Mouse (Mus musculus) embryonic facial prominence, embryonic 13.5 days (tissue): ENCODE measurements around the gene Hoxd10. TPM values are rescaled to one million over a fixed set of nuclear protein-coding genes. Genes with fewer than 3 reads are reported as not detected.

Experiments used
- ATAC-seq: fragments of 200-750 bp; cut with Nextera tagmentation; 2 replicates; pipeline ENCODE4 v1.8.0; 2017; ENCODE audit warnings: low read depth; ENCODE audit not compliant: insufficient number of reproducible peaks, insufficient read depth, low FRiP score, low TSS enrichment
- H3K27ac ChIP-seq: fragments of 300-500 bp; sonication (generic); 2 replicates; pipeline ENCODE4 v1.5.1; 2015; ENCODE audit warnings: moderate library complexity, mild to moderate bottlenecking, inconsistent platforms
- H3K27me3 ChIP-seq: fragments of 300-500 bp; sonication (generic); 2 replicates; pipeline ENCODE4 v1.6.1; 2015; ENCODE audit warnings: mild to moderate bottlenecking, inconsistent platforms
- H3K36me3 ChIP-seq: fragments of 300-500 bp; sonication (generic); 2 replicates; pipeline ENCODE4 v1.6.1; 2015; ENCODE audit warnings: mild to moderate bottlenecking, inconsistent platforms
- H3K4me1 ChIP-seq: fragments of 300-500 bp; sonication (generic); 2 replicates; pipeline ENCODE4 v1.6.1; 2015; ENCODE audit warnings: inconsistent platforms
- H3K4me2 ChIP-seq: fragments of 300-500 bp; sonication (generic); 2 replicates; pipeline ENCODE4 v1.6.1; 2015; ENCODE audit warnings: moderate library complexity, mild to moderate bottlenecking, inconsistent platforms
- H3K4me3 ChIP-seq: fragments of 300-500 bp; sonication (generic); 2 replicates; pipeline ENCODE4 v1.5.1; 2015; ENCODE audit warnings: mild to moderate bottlenecking, inconsistent platforms
- H3K9ac ChIP-seq: fragments of 300-500 bp; sonication (generic); 2 replicates; pipeline ENCODE4 v1.6.1; 2015; ENCODE audit warnings: mild to moderate bottlenecking, inconsistent platforms
- H3K9me3 ChIP-seq: fragments of 300-500 bp; sonication (generic); 2 replicates; pipeline ENCODE4 v1.6.1; 2016; ENCODE audit warnings: inconsistent platforms
- WGBS: fragments of 180-500 bp; shearing (Covaris S2); methylation state at CpG from one replicate; pipeline ENCODE4 v1.1.7; 2015; ENCODE audit warnings: mixed read lengths; 5-methylcytosine and 5-hydroxymethylcytosine counted together
- polyA plus RNA-seq: library from polyadenylated mRNA; unstranded; fragments of >200 nt; fragmentation: Nextera tagmentation; extraction: Ambion mirVana; gene quantifications from 2 replicates; pipeline ENCODE4 v1.2.1, GENCODE M21; 2015

The Hoxd10 gene
- polyA plus RNA-seq, 1 experiment from 2014 or later = 0.14 TPM

DNA sequence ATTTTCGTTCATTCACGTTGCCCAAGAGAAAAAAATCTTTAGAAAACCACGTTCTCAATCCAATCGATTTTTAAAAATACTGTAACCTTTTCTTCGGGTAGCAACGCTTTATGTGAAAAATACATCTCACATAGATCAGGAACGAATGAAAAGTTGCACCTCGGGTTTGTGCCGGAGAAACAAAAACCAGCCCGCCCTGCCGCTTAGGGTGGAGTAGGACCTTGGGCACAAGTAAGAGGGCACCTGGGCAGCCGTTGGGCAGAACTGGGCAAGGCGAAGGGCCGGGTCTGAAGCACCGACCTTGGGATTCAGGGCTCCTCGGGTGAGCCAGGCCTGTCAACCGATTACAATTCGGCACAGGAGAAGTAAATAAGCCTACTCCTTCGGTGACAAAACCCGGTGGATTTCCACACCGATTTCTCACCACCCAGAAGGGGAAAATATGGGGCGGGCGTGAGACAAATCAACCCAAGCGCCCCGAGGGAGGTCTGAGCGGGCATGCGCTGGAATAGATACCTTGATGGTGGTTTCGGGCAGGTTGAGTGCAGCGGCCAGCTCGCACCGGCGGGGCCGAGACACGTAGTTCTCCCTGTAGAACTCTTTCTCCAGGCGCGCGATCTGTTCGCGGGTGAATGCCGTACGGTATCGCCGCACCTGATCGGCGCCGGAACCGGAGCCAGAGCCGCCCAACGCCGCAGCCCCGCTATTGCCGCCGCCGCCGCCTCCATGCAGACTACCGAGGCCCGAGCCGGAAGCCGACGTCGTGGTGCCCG, 34.3 kb upstream of the Hoxd10 start:
- Histone ChIP-seq H3K27ac (no peak overlapping the region), H3K27me3 (peaks cover 90% of the 10 kb centered on the region), H3K9me3 (no peaks in the 10 kb centered on the region), H3K4me1 (peaks cover 31% of the 10 kb centered on the region), H3K9ac (no peak overlapping the region), H3K4me2 (peak overlapping the region; percentile 31), H3K4me3 (peak overlapping the region; percentile 18), H3K36me3 (no peaks in the 10 kb centered on the region)
- ATAC-seq = no peak
- 2% methylated on average over 62 of the region's 62 CpGs for WGBS

DNA sequence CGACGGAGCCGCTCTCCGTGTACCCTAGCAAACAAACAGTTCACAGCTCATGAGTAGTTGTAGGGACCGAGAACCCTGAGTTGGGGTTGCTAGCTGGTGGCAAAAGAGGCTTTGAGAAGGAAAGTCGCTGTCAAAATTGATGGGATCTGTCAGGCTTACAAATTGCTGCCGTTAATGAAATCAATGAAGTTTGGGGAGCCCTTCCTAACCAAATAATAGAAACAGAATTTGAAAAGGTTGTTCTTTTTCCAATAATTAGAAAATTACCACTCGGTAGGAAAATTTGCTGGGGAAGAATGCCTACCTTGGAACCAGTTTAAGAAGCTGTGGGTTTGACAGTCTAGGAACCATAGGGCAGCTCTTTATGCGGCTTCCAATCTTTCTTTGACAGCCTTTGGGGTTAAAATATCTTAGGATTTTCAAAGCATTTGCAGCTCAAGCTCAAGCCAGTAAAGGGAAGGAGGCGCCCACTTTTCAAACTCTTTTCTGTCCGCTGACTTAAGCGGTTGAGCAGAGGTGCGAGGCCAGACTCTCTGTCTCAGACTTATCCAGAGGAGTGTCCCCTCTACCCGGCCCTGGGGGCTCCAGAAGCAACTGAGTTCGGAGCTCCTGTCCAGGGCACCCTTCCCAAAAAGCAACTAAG, 33.6 kb upstream of the Hoxd10 start:
- no peaks in the 10 kb centered on the region for H3K36me3 ChIP-seq
- H3K4me3 ChIP-seq = peak overlapping the region; percentile 21
- no peaks in the 10 kb centered on the region for H3K9me3 ChIP-seq
- H3K27me3 ChIP-seq = peaks cover 95% of the 10 kb centered on the region
- peaks cover 31% of the 10 kb centered on the region for H3K4me1 ChIP-seq
- H3K4me2 ChIP-seq = peak overlapping the region; percentile 31
- H3K27ac ChIP-seq = no peak overlapping the region
- ATAC-seq = no peak
- WGBS = 2% methylated on average over 15 of the region's 15 CpGs
- H3K9ac ChIP-seq = no peak overlapping the region

- Histone ChIP-seq H3K4me3 (peak overlapping the region; percentile 21), H3K4me1 (peaks cover 35% of the 10 kb centered on the region), H3K4me2 (peak overlapping the region; percentile 24), H3K9ac (0 out of 2 replicates have a peak overlapping the region, but pooled peaks have one; percentile 32), H3K9me3 (no peaks in the 10 kb centered on the region), H3K36me3 (no peaks in the 10 kb centered on the region), H3K27ac (no peak overlapping the region), H3K27me3 (peaks cover 99% of the 10 kb centered on the region)
- no peak for ATAC-seq
- under 1% methylated on average over 47 of the region's 47 CpGs for WGBS
These were observed 32.9 kb upstream of the Hoxd10 start for GRCm38 (mm10) chr2:74658667-74659371.

- Histone ChIP-seq H3K9me3 (no peaks in the 10 kb centered on the region), H3K4me1 (peaks cover 35% of the 10 kb centered on the region), H3K4me2 (peak within 1 kb of the TSS; percentile 24), H3K9ac (0 out of 2 replicates have a peak within 1 kb of the TSS, but pooled peaks have one; percentile 32), H3K27ac (no peak within 1 kb of the TSS), H3K27me3 (peaks cover 99% of the 10 kb centered on the region), H3K36me3 (no peaks in the 10 kb centered on the region), H3K4me3 (peak within 1 kb of the TSS; percentile 21)
- ATAC-seq = no peak
- 2% methylated on average over 28 of the region's 28 CpGs for WGBS
These were observed 32.2 kb upstream of the Hoxd10 start, which contains the start of gene Evx2 for GRCm38 (mm10) chr2:74659507-74660005. Gene Evx2, minus strand, starts transcription at chr2:74659557.

DNA sequence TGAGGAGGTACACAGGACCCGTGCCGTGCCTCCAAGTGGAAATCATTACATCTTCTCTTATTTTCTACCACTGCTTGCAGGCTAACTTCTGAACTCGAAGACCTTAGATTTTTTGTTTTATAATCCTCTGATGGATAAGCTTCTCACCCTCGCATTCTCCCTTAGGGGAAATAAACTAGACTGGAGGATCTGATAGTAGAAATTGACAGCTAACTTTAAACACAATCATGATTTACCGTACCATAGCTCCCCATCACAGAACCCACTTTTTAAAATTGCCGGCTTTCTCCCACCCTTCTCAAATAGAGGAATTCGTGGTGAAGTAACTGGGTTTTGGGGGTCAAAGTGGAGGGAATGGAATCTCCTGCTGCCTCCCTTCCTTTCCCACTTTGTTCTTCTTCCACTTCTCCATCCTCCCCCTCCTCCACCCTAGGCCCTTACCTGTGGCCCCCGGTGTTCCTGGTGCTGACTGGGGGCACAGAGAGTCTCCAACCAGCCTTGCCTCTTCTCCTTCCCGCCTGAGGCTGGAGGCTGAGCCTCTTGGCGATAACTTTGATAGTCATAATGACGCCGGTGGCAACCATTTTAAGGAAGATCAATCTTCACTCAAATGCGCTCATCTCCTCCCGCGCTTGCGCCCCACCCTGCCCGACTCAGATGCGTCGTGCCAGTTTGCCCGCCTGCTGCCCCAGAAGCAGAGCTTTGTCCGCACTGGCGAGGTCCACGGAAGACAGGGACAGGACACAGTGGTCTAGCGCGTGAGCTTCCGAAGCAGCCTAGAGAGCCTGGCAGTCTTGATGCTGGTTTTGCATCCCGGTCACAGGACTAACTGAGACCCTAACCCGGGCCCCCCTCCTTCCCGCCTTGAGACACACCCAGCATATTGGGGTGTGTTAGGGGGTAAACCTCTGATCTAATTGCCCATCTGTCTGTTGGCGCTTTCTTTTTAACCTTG, 31.0 kb upstream of the Hoxd10 start:
- no peak for ATAC-seq
- H3K4me2 ChIP-seq = no peak overlapping the region
- WGBS = 3% methylated on average over 30 of the region's 30 CpGs
- no peaks in the 10 kb centered on the region for H3K36me3 ChIP-seq
- H3K27me3 ChIP-seq = peaks cover 98% of the 10 kb centered on the region
- H3K4me1 ChIP-seq = peaks cover 31% of the 10 kb centered on the region
- H3K4me3 ChIP-seq = peak overlapping the region; percentile 16
- no peak overlapping the region for H3K27ac ChIP-seq
- no peaks in the 10 kb centered on the region for H3K9me3 ChIP-seq
- H3K9ac ChIP-seq = no peak overlapping the region

- Histone ChIP-seq H3K4me1 (peaks cover 25% of the 10 kb centered on the region), H3K4me3 (peak overlapping the region; percentile 26), H3K4me2 (peak overlapping the region; percentile 57), H3K9me3 (no peaks in the 10 kb centered on the region), H3K9ac (no peak overlapping the region), H3K27me3 (peaks cover 98% of the 10 kb centered on the region), H3K36me3 (no peaks in the 10 kb centered on the region), H3K27ac (no peak overlapping the region)
- WGBS = under 1% methylated on average over 14 of the region's 14 CpGs
- peak; percentile 62; the same call in 1 of the 2 replicates for ATAC-seq
These were observed 30.0 kb upstream of the Hoxd10 start for GRCm38 (mm10) chr2:74661685-74662084.

- Histone ChIP-seq H3K9ac (no peak overlapping the region), H3K9me3 (no peaks in the 10 kb centered on the region), H3K27ac (no peak overlapping the region), H3K27me3 (peaks cover 97% of the 10 kb centered on the region), H3K4me3 (0 out of 2 replicates have a peak overlapping the region, but pooled peaks have one; percentile 6), H3K36me3 (no peaks in the 10 kb centered on the region), H3K4me2 (peak overlapping the region; percentile 16; the same call in 1 of the 2 replicates), H3K4me1 (peaks cover 28% of the 10 kb centered on the region)
- ATAC-seq = no peak
- 4% methylated on average over 18 of the region's 18 CpGs for WGBS
These were observed 28.3 kb upstream of the Hoxd10 start for GRCm38 (mm10) chr2:74663291-74663925.

DNA sequence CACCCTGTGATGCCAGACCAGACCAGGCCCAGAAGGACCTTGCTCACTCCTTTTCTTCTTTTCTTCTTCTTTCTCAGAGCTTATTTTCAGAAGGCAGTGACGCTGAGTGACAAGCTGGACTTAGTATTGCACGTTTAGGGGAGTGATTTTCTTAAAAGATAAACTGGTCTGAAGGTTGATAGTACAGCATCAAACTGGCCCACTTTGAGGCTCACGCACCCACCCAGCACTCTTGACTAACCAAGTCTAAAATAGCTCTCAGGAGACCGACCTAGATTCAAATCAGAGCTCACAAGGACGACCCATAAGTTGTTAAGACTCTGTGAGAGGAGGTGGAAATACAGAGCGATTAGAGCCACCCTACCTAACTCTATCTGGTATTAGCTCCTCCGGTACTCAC, 25.3 kb upstream of the Hoxd10 start:
- no peak for ATAC-seq
- no peak overlapping the region for H3K4me3 ChIP-seq
- H3K36me3 ChIP-seq = no peaks in the 10 kb centered on the region
- H3K4me2 ChIP-seq = no peak overlapping the region
- no peak overlapping the region for H3K27ac ChIP-seq
- 2% methylated on average over 7 of the region's 7 CpGs for WGBS
- no peak overlapping the region for H3K9ac ChIP-seq
- H3K27me3 ChIP-seq = peaks cover 96% of the 10 kb centered on the region
- H3K4me1 ChIP-seq = peaks cover 20% of the 10 kb centered on the region
- no peaks in the 10 kb centered on the region for H3K9me3 ChIP-seq

DNA sequence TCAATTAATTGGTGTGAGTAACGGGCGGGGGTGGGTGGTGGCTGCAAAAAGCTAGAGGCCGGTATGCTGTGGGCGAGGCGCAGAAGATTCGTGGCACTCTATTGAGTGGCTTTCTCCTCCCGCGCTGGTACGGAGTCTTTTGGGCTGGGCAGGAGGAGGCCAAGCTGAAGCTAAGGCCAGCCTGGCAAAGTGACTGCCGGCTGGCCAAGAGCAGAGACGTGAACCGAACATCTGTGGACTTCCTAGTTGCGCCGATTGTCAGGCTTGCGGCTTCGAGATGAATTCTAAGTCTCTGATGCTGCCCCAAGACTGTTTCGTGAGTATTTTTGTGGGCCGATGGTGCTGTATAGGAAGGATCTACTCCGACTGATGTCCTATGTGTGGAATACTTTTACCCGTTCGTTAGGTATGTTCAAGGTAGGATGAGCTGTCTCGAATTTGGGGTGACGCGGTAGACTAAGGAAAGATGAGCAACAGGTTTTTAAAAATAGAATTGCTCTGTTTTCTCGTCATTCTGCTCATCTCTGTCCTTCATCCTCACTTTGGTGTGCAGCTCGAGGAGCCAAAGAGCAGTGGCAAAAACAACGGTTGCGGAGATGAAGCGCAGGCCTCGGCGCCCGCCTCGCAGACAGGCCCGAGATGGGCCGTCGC, 24.4 kb upstream of the Hoxd10 start:
- Histone ChIP-seq H3K36me3 (no peaks in the 10 kb centered on the region), H3K4me1 (peaks cover 17% of the 10 kb centered on the region), H3K4me3 (peak overlapping the region; percentile 37), H3K27ac (no peak overlapping the region), H3K9ac (no peak overlapping the region), H3K27me3 (peaks cover 96% of the 10 kb centered on the region), H3K4me2 (peak overlapping the region; percentile 62; the same call in 1 of the 2 replicates), H3K9me3 (no peaks in the 10 kb centered on the region)
- WGBS = 2% methylated on average over 36 of the region's 36 CpGs
- ATAC-seq = no peak

DNA sequence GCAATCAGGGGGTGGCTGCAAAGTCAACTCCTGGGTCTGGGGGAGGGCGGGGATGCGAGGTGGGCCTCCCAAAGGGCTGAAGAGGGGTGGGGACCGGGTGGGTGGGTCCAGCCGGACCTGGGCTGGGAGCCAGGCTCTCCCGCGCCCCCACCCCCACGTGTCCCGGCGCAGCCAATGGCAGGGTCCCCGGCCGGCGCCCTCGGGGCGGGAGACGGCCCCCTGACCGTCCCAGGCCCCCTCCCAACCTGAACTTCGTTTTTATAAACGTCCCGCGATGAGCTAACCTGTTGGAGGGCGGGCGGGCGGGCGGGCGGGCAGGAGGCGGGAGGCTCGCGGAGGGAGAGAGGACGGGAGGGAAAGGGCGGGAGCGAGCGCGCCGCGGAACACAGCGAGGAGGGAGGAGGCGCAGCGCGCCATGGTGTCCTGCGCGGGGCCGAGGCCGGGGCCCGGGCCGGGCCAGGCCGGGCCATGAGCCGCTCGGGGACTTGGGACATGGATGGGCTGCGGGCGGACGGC, 23.8 kb upstream of the Hoxd10 start, which contains the start of gene Hoxd13:
Gene Hoxd13 (plus strand): TSS at position 469 of the 516 bp plus-strand sequence.
- 0 out of 2 replicates have a peak within 1 kb of the TSS, but pooled peaks have one; percentile 16 for H3K9ac ChIP-seq
- H3K4me3 ChIP-seq = peak within 1 kb of the TSS; percentile 37
- ATAC-seq = no peak
- H3K27ac ChIP-seq = no peak within 1 kb of the TSS
- 1% methylated on average over 29 of the region's 51 CpGs for WGBS
- peak within 1 kb of the TSS; percentile 62 for H3K4me2 ChIP-seq
- H3K9me3 ChIP-seq = no peaks in the 10 kb centered on the region
- no peaks in the 10 kb centered on the region for H3K36me3 ChIP-seq
- H3K4me1 ChIP-seq = peaks cover 22% of the 10 kb centered on the region
- H3K27me3 ChIP-seq = peaks cover 96% of the 10 kb centered on the region
